Mouse (Mus musculus) embryonic stem cell, embryonic (primary cell): ENCODE results near the gene Bzw2.

ENCODE experiments used
- CTCF ChIA-PET, 4 experiments: fragments of 300-600 bp in 2 of 4; fragments of 350-600 bp in 2 of 4; sonication (Branson Sonifier 250); formaldehyde crosslinking; loops; one replicate each; lab custom pipeline; 2022; ENCODE audit warnings: inconsistent platforms in 2 of 4; lab: Charles Lee
- POLR2A ChIA-PET, 4 experiments: fragments of 300-600 bp in 2 of 4; fragments of 350-600 bp in 2 of 4; sonication (Branson Sonifier 250); formaldehyde crosslinking; loops; one replicate each; lab custom pipeline; 2022; ENCODE audit warnings: antibody characterized with exemption in 4 of 4, inconsistent platforms in 1 of 4; lab: Charles Lee

The Bzw2 gene

GRCm38 (mm10) chr12:36150737-36151136, 7.1 kb downstream of the Bzw2 start:
- ChIA-PET CTCF (no interaction called here), POLR2A (interaction anchor here in 3 of 4 experiments (0.5 to 6.4 kb wide), 3 partner anchors 7 to 56 kb away, joined by 3 to 95 read pairs (median 3); partner anchors contain the start of genes Ankmy2 (in 1 of the 3) and Bzw2 (in 1 of the 3))

- ChIA-PET CTCF (no interaction called here), POLR2A (interaction anchor here in 3 of 4 experiments (0.5 to 6.4 kb wide), 4 partner anchors 8 to 57 kb away, joined by 3 to 95 read pairs (median 3); partner anchors contain the start of genes Ankmy2 (in 1 of the 3) and Bzw2 (in 1 of the 3))
Observed at GRCm38 (mm10) chr12:36150265-36150664, 7.6 kb downstream of the Bzw2 start.

GRCm38 (mm10) chr12:36146230-36147011, 11.5 kb downstream of the Bzw2 start:
- ChIA-PET CTCF (interaction anchor here in 2 of 4 experiments (1.2 to 2.7 kb wide), 2 partner anchors 11 to 250 kb away, joined by 3 to 15 read pairs; partner anchors contain the start of genes Ankmy2 (in 1 of the 2) and Bzw2 (in 1 of the 2)), POLR2A (interaction anchor here (0.7 to 6.4 kb wide), 6 partner anchors 10 to 119 kb away, joined by 3 to 95 read pairs (median 4); partner anchors contain the start of genes Ankmy2 (in 3 of the 4) and Bzw2 (in 2 of the 4))

GRCm38 (mm10) chr12:36140401-36140800, 17.5 kb downstream of the Bzw2 start:
- CTCF ChIA-PET: interaction anchor here in 2 of 4 experiments (0.6 kb wide), 2 partner anchors 76 to 189 kb away, joined by 5 read pairs; no protein-coding TSS in a partner anchor
- POLR2A ChIA-PET: interaction anchor here in 2 of 4 experiments (1.0 to 2.7 kb wide), 4 partner anchors 10 to 17 kb away, joined by 3 to 22 read pairs (median 10); partner anchors contain the start of genes Ankmy2 (in 2 of the 2) and Bzw2 (in 2 of the 2)

GRCm38 (mm10) chr12:36137192-36137591, 20.7 kb downstream of the Bzw2 start:
- CTCF ChIA-PET: no interaction called here
- POLR2A ChIA-PET: interaction anchor here in 1 of 4 experiments (0.6 to 1.3 kb wide), 2 partner anchors 22 to 23 kb away, joined by 3 read pairs; no protein-coding TSS in a partner anchor

GRCm38 (mm10) chr12:36136285-36136684, 21.6 kb downstream of the Bzw2 start:
- POLR2A ChIA-PET: interaction anchor here in 2 of 4 experiments (1.0 to 1.3 kb wide), 2 partner anchors 21 to 23 kb away, joined by 3 read pairs; partner anchors contain the start of gene Ankmy2 (in 1 of the 2)

GRCm38 (mm10) chr12:36135409-36135808, 22.5 kb downstream of the Bzw2 start:
- ChIA-PET CTCF (no interaction called here), POLR2A (interaction anchor here in 1 of 4 experiments (1.0 kb wide), 1 partner anchor 22 kb away, joined by 3 read pairs; the partner anchor contains the start of gene Ankmy2)

More at GRCm38 (mm10) chr12:36136285-36136684, 21.6 kb downstream of the Bzw2 start:
- CTCF ChIA-PET: no interaction called here

- POLR2A ChIA-PET: interaction anchor here (0.5 to 1.2 kb wide), 6 partner anchors 16 to 155 kb away, joined by 3 to 12 read pairs (median 4); partner anchors contain the start of genes Ankmy2 (in 1 of the 4) and Bzw2 (in 1 of the 4)
- CTCF ChIA-PET: interaction anchor here in 1 of 4 experiments (0.6 kb wide), 1 partner anchor 38 kb away, joined by 7 read pairs; no protein-coding TSS in a partner anchor
Observed at GRCm38 (mm10) chr12:36134111-36134510, 23.8 kb downstream of the Bzw2 start.

- ChIA-PET POLR2A (interaction anchor here (0.5 to 1.2 kb wide), 7 partner anchors 16 to 156 kb away, joined by 3 to 12 read pairs (median 3); partner anchors contain the start of genes Ankmy2 (in 2 of the 4) and Bzw2 (in 1 of the 4)), CTCF (no interaction called here)
Observed at GRCm38 (mm10) chr12:36133547-36133946, 24.3 kb downstream of the Bzw2 start.

- POLR2A ChIA-PET: interaction anchor here in 1 of 4 experiments (1.0 kb wide), 1 partner anchor 24 kb away, joined by 3 read pairs; the partner anchor contains the start of gene Ankmy2
- CTCF ChIA-PET: no interaction called here
Observed at GRCm38 (mm10) chr12:36132668-36133067, 25.2 kb downstream of the Bzw2 start.

- CTCF ChIA-PET: no interaction called here
- POLR2A ChIA-PET: interaction anchor here in 2 of 4 experiments (1.2 to 1.3 kb wide), 2 partner anchors 9 to 21 kb away, joined by 3 read pairs; no protein-coding TSS in a partner anchor
Observed at GRCm38 (mm10) chr12:36132254-36132653, 25.6 kb downstream of the Bzw2 start.

GRCm38 (mm10) chr12:36129826-36130225, 28.1 kb downstream of the Bzw2 start:
- ChIA-PET CTCF (no interaction called here), POLR2A (interaction anchor here in 1 of 4 experiments (1.9 kb wide), 1 partner anchor 28 kb away, joined by 12 read pairs; the partner anchor contains the start of genes Ankmy2 and Bzw2)

GRCm38 (mm10) chr12:36126049-36126448, 31.8 kb downstream of the Bzw2 start:
- ChIA-PET CTCF (interaction anchor here in 1 of 4 experiments (0.7 kb wide), 1 partner anchor 11 kb away, joined by 7 read pairs; no protein-coding TSS in a partner anchor), POLR2A (interaction anchor here in 2 of 4 experiments (0.6 to 5.9 kb wide), 4 partner anchors 10 to 31 kb away, joined by 3 to 28 read pairs (median 6); partner anchors contain the start of genes Ankmy2 (in 2 of the 2) and Bzw2 (in 1 of the 2))

- ChIA-PET CTCF (no interaction called here), POLR2A (no interaction called here)
Observed at GRCm38 (mm10) chr12:36119244-36119643, 38.6 kb downstream of the Bzw2 start.

- ChIA-PET CTCF (no interaction called here), POLR2A (no interaction called here)
Observed at GRCm38 (mm10) chr12:36117161-36117560, 40.7 kb downstream of the Bzw2 start.

- ChIA-PET CTCF (interaction anchor here in 1 of 4 experiments (1.2 kb wide), 1 partner anchor 15 kb away, joined by 3 read pairs; no protein-coding TSS in a partner anchor), POLR2A (interaction anchor here in 2 of 4 experiments (0.6 to 2.3 kb wide), 6 partner anchors 9 to 35 kb away, joined by 3 to 6 read pairs (median 4); no protein-coding TSS in a partner anchor)
Observed at GRCm38 (mm10) chr12:36112081-36112480, 45.8 kb downstream of the Bzw2 start.

GRCm38 (mm10) chr12:36111110-36111509, 46.8 kb downstream of the Bzw2 start:
- POLR2A ChIA-PET: interaction anchor here in 1 of 4 experiments (1.0 to 2.3 kb wide), 5 partner anchors 8 to 23 kb away, joined by 3 to 6 read pairs (median 3); no protein-coding TSS in a partner anchor
- CTCF ChIA-PET: no interaction called here

GRCm38 (mm10) chr12:36110457-36110856, 47.4 kb downstream of the Bzw2 start:
- ChIA-PET POLR2A (interaction anchor here in 1 of 4 experiments (1.0 to 2.3 kb wide), 3 partner anchors 8 to 21 kb away, joined by 3 to 6 read pairs (median 3); no protein-coding TSS in a partner anchor), CTCF (no interaction called here)
